Mouse (Mus musculus) splenic B cell, adult 2 months (primary cell): ENCODE measurements around the gene Gbp2.

Experiments used
- DNase-seq: peaks from one replicate; pipeline ENCODE4 v3.0.0-alpha.2; 2011; ENCODE audit warnings: low read depth, low spot score
- H3K27me3 ChIP-seq: 2 replicates; pipeline ENCODE4 v1.6.1; 2012; ENCODE audit warnings: mild to moderate bottlenecking, low read length, moderate library complexity, mixed read lengths; ENCODE audit not compliant: control insufficient read depth, poor library complexity, insufficient read depth, severe bottlenecking
- H3K36me3 ChIP-seq: 2 replicates; pipeline ENCODE4 v1.6.1; 2012; ENCODE audit warnings: mild to moderate bottlenecking, low read length, moderate library complexity, mixed read lengths; ENCODE audit not compliant: control insufficient read depth, poor library complexity, insufficient read depth, severe bottlenecking

The Gbp2 gene

DNA sequence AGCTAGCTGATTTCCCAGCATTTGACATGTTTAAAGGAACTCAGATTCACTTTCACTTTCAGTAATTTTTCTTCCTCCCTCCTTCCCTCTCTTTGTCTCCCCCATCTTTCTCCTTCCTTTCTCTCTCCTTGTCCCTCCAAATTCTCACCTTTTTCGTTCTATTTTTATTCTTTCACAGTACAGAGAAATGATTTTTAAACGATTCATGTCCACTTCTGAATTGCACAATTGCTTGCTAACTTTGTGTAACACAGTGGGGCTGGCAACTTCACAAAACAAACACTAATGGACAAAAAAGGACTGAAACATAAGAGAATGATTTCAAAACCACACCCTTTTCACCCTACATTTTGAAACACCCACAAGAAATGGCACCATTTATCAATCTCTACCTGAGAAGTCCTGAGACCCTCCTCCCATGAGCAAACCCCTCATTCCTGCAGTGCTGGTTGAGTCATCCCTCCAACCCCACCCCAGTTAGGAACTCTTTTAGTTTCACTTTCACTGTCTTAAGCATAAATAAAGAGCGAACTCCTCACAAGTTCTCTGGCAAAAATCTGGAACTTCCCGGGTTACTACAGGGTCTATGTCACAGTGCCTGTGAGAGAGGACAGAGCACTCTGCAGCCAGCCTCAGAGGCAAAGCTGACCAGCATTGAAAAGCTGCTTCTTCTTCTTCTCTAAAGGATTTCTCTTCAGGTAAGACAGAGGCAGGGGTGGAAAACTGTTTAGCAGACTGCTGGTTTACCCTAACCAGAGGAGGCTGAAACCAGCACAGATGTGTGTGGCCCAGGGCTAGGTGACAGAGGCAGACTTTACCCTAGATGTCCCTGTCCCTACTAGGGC, at the start of gene Gbp2:
Gbp2 (plus strand) TSS at position 492 of the 845 bp plus-strand sequence.
- H3K36me3 ChIP-seq: no peaks in the 10 kb centered on the region; the same call in 1 of the 2 replicates
- no peaks in the 10 kb centered on the region for H3K27me3 ChIP-seq
- DNase-seq: peak; percentile 18

DNA sequence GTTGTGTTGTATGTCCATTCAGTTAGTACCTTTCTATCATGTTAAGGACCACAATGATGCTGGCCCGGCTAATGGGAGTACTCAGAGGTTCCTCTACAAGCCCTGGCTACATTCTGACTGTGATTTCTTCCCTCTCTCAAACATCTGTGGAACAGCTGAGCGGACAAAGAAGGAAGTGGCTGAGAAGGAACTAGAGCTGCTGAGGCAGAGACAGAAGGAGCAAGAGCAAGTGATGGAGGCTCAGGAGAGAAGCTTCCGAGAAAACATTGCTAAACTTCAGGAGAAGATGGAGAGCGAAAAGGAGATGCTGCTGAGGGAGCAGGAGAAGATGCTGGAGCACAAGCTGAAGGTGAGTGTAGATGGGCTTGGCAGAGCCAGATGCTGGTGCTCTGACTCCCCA, 49.7 kb upstream of the Gbp2 start:
- Histone ChIP-seq H3K27me3 (no peaks in the 10 kb centered on the region), H3K36me3 (peaks cover 13% of the 10 kb centered on the region)
- no peak for DNase-seq

DNA sequence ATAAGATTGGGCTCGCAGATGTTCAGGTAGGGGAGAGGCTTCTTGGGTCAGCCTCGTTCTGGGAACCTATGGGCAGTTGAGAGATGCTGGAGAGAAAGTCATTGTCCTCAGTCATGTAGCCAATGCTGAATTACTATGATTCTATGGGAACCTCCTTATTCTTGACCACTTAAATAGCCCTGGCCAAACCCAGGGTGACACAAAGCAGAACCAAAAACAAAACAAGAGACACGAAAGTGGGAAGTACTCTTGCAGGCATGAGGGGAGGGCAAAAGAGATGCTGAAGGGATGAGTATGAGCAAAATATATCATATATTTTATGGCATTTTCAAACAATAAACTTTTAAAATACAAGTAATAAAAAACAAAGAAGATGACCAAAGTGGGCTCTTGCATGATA, 43.3 kb upstream of the Gbp2 start:
- Histone ChIP-seq H3K36me3 (no peaks in the 10 kb centered on the region), H3K27me3 (no peaks in the 10 kb centered on the region)
- DNase-seq: peak; percentile 12

GRCm38 (mm10) chr3:142578342-142578741, 42.1 kb upstream of the Gbp2 start:
- Histone ChIP-seq H3K36me3 (no peaks in the 10 kb centered on the region), H3K27me3 (no peaks in the 10 kb centered on the region)
- DNase-seq: no peak

DNA sequence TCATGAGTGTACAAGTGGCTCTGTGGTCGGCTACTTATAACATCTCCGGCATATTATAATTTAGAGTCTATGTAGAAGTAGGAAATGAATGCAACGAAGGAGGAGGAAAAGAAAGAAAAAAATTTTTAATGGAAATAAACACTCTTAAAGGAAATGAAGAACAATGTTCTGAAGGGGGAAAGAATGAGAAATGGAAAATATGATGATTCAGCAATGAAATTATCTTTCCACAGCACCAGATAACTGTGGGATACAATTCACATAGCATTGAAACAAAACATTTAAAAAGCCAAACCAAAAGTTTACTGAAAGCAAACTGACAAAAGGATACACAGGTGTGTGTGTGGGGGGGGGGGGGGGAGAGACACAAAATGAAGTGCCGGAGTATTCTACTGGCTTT, 37.3 kb upstream of the Gbp2 start:
- DNase-seq: no peak
- Histone ChIP-seq H3K27me3 (no peaks in the 10 kb centered on the region; the same call in 1 of the 2 replicates), H3K36me3 (no peaks in the 10 kb centered on the region)

- no peak for DNase-seq
- H3K27me3 ChIP-seq: no peaks in the 10 kb centered on the region; the same call in 1 of the 2 replicates
- H3K36me3 ChIP-seq: no peaks in the 10 kb centered on the region
Observed at GRCm38 (mm10) chr3:142587386-142587785, 33.0 kb upstream of the Gbp2 start.

DNA sequence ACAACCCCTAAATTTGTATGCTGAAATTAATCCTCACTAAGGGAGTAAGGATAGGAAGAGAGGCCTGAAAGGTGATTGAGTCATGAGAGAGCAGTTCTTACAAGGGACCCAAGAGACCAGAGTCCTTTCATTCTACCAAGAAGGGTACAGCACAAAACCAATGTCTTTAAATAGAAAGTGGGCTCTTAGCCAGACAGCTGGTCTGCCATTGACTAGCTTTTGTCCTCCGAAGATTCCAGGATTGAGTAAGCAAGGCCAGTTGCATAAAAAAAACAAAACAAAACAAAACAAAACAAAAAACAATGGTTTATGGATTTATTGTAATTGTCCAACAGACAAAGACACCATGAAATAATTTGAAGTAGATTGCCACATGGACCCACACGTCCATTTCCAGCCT, 31.5 kb upstream of the Gbp2 start:
- no peak for DNase-seq
- no peaks in the 10 kb centered on the region; the same call in 1 of the 2 replicates for H3K27me3 ChIP-seq
- H3K36me3 ChIP-seq: no peaks in the 10 kb centered on the region

DNA sequence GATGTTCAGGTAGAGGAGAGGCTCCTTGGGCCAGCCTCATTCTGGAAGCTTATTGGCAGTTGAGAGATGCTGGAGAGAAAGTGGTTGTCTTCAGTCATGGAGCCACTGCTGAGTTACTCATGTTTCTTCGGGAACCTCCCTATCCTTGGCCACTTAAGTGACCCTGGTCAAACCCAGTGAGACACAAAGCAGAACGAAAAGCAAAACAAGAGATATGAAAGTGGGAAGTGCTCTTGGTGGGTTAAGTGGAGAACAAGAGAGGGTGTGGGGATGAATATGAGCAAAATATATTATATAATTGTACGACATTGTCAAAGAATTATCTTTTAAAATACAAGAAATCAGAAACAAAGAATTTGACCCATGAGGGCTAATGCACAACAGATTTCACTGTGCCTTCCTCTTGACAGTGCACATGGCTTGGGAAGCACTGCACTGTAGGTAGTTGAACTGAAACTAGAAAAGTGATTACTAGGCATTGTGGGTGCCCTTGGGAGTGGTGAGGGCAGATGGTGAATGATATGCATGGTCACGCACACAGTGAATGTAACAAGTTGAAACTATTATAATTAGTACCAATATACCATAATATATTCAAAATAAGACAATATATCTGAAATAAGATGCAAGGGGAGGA, 29.9 kb upstream of the Gbp2 start:
- Histone ChIP-seq H3K36me3 (no peaks in the 10 kb centered on the region), H3K27me3 (no peaks in the 10 kb centered on the region)
- peak; percentile 59 for DNase-seq

- no peaks in the 10 kb centered on the region for H3K36me3 ChIP-seq
- no peak for DNase-seq
- H3K27me3 ChIP-seq: no peaks in the 10 kb centered on the region
Observed at GRCm38 (mm10) chr3:142594547-142594946, 25.9 kb upstream of the Gbp2 start, which contains the start of gene Gbp2b. Gene Gbp2b, plus strand, starts transcription at chr3:142594847.

DNA sequence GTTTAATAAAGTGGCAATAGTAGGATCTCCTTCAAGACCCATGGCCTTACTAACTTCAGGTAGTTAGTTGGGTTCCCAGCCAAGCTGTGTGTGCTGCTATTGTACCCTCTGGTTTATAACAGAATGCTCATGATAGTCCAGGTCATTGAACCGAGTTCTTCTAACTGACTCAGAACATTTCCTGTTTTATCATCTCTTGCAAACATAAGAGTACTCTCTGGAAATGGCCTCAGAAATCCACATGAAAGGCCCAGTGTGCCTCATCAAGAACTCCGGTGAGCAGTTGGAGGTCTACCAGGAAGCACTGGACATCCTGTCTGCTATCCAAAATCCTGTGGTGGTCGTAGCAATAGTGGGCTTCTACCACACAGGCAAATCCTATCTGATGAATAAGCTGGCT, 22.5 kb upstream of the Gbp2 start:
- no peak for DNase-seq
- no peaks in the 10 kb centered on the region for H3K36me3 ChIP-seq
- no peaks in the 10 kb centered on the region for H3K27me3 ChIP-seq

DNA sequence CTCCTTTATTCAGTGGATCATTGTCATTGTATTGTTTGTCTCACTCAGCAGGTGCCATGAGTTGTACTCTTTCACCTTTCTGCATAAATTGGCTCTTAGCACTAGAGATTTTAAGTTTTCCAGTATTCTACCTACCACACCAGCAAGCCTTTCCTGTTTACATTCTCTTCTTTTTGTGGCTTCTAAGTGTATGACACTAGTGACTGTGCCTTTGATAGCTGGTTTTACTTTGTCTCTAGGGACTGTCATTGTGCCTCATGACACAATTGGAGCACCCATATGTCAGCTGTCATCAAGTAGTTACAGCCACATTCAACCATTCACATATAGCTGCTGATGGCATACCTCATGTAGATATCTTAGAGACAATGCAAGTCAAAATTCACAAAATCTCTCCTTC, 18.7 kb upstream of the Gbp2 start:
- no peaks in the 10 kb centered on the region for H3K27me3 ChIP-seq
- no peak for DNase-seq
- no peaks in the 10 kb centered on the region for H3K36me3 ChIP-seq

DNA sequence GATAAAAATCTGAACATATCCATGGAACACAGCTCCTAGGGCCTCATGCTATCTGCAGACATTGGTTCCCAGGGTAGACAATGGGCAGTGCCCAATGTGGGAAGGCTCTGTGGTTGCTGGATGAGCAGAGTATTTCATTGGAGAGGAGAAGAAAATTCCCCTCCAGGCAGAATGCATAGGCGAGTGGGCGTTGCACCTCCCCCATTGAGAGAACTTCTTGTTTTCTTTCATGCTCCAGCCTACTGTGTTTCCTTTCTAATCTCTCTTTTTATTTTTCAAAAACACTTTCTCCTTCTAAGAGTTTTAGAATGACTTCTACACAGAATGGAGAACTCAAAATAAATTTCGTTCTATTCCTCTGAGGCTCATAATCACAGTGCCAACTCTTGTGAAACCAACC, 1.7 kb upstream of the Gbp2 start:
- peak; percentile 54 for DNase-seq
- Histone ChIP-seq H3K36me3 (no peaks in the 10 kb centered on the region; the same call in 1 of the 2 replicates), H3K27me3 (no peaks in the 10 kb centered on the region)

DNA sequence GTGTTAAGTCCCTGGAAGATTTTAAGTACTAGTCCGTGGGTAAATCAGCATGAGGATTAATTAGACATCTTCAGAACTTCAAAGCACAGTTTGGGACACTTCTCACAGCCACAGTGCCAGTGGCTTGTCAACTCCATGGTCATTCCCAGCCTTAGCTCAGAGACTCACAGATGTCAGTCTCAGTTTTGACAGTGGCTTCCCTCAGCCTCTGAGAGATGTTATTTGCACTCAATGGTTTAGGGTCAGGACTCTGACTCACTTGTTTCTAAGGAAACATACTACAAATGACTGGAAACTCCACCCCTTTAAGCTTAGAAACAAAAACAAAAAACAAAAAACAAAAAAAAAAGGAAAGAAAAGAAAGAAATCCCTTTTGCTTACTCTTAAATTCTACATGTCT, 796 bp upstream of the Gbp2 start:
- DNase-seq: peak; percentile 42
- Histone ChIP-seq H3K36me3 (no peaks in the 10 kb centered on the region; the same call in 1 of the 2 replicates), H3K27me3 (no peaks in the 10 kb centered on the region)

- no peaks in the 10 kb centered on the region; the same call in 1 of the 2 replicates for H3K36me3 ChIP-seq
- DNase-seq: peak; percentile 77
Observed at GRCm38 (mm10) chr3:142620956-142621562, 657 bp downstream of the Gbp2 start.

DNA sequence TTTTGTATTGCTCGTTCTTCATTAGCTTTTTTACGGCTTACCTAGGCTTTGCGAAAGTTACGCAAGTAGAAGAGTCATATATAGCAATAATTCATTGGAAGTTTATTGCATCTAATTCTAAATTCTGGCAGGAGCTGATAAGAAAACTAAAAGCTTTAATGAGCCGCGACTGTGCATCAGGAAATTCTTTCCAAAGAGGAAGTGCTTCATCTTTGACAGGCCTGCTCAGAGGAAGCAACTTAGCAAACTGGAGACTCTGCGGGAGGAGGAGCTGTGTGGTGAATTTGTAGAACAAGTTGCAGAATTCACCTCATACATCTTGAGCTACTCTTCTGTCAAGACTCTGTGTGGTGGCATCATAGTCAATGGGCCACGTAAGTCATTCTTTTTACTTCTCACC, 10.0 kb downstream of the Gbp2 start:
- no peak for DNase-seq

More at GRCm38 (mm10) chr3:142620956-142621562, 657 bp downstream of the Gbp2 start:
- H3K27me3 ChIP-seq: no peaks in the 10 kb centered on the region

More for the DNA sequence above, 10.0 kb downstream of the Gbp2 start:
- Histone ChIP-seq H3K27me3 (no peaks in the 10 kb centered on the region), H3K36me3 (peaks cover 6% of the 10 kb centered on the region; the same call in 1 of the 2 replicates)
